8 mouse cellular contexts compared by ENCODE assay signal in the genomic region with DNA sequence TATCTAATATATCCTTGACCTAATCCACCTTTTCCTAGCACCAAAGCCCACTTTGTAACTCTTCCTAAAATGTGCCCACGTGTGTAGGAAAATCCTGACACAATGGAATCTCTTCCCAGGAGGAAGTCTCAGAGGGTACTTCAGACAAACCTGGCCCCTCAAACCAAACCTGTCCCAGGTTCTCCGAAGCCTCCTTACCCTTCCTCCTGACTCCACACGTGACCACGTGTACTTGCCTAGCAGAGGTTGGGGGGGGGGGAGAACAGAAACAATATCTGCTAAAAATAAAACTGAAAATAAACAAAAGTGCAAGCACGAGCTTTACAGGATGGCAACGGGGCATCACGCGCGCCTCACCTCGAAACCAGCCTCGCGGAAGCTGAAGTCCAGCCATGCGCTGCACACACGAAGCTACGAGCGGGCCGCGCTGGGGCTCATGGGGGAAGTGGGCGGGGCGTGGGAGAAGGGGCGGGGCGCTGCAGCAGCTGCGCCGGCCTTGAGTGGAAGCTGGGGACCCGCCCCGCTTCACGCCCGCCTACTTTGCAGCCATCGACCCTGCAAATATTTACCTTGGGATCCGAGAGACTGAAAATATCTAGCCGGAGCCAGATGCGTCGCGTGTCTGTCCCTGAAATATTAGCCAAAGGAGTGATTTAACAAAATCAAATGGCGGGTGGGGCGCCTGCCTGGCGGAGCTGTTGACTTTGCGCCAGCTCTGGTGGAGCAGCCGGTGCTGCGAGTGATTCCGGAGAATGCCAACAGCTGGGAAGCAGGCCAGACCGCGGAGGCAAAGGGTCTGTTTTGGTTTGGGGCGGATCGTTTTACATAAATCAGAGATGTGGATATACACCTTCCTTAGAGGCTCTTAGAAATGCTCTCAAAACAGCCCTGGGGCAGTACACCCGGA. TPM values are rescaled to one million over a fixed set of nuclear protein-coding genes. Genes with fewer than 3 reads are reported as not detected.
DNase-seq lines count a peak whose midpoint lies in the region; ATAC-seq and TF ChIP-seq lines count a peak whose summit lies in the region.

No protein-coding gene starts in this region.

- peak overlapping the region; percentile 64 for H3K9ac ChIP-seq in forebrain, embryonic 14.5 days (ENCODE audit: low read length)
- peak overlapping the region; percentile 59 for H3K9ac ChIP-seq in neural tube, embryonic 15.5 days (replicated peaks)

- no peak for DNase-seq in G1E (ENCODE audit: low spot score)
- DNase-seq in c-Kit-positive CD71-positive TER-119-positive erythroid progenitor cells, embryonic 14.5 days (ENCODE audit: low spot score) = peak; percentile 64
- DNase-seq in forebrain, embryonic 14.5 days (ENCODE audit: low spot score) = peak; percentile 86
- peak; percentile 56 to 69 for DNase-seq in heart, postnatal 10 days
- DNase-seq in large intestine, adult 2 months (ENCODE audit: low read depth, low spot score) = peak; percentile 59
- DNase-seq in lung, adult 18-20 months = peak; percentile 72 to 80
- peak; percentile 86 for DNase-seq in testis, postnatal 10 days (ENCODE audit: low spot score)

- peaks cover 36% of the 10 kb centered on the region for H3K27me3 ChIP-seq in G1E (ENCODE audit: insufficient read depth, low read length)
- 0 out of 2 replicates have a peak, but pooled peaks cover 5% of the 10 kb centered on the region for H3K27me3 ChIP-seq in forebrain, embryonic 14.5 days (replicated peaks; ENCODE audit: control insufficient read depth, insufficient read depth, low read length)
- H3K27me3 ChIP-seq in neural tube, embryonic 15.5 days (replicated peaks) = peaks cover 12% of the 10 kb centered on the region

- peak overlapping the region; percentile 69 for H3K4me2 ChIP-seq in forebrain, embryonic 14.5 days (ENCODE audit: low read length)
- H3K4me2 ChIP-seq in neural tube, embryonic 15.5 days = peak overlapping the region; percentile 85

- H3K4me3 ChIP-seq in G1E (ENCODE audit: low read depth, low read length) = 0 out of 2 replicates have a peak overlapping the region, but pooled peaks have one; percentile 16
- peak overlapping the region; percentile 46 for H3K4me3 ChIP-seq in forebrain, embryonic 14.5 days (ENCODE audit: low read depth, low read length)
- H3K4me3 ChIP-seq in neural tube, embryonic 15.5 days (replicated peaks) = peak overlapping the region; percentile 59

- no peaks in the 10 kb centered on the region for H3K9me3 ChIP-seq in G1E (replicated peaks)
- no peaks in the 10 kb centered on the region for H3K9me3 ChIP-seq in forebrain, embryonic 14.5 days (replicated peaks; ENCODE audit: control insufficient read depth, low read length)
- H3K9me3 ChIP-seq in neural tube, embryonic 15.5 days (replicated peaks) = no peaks in the 10 kb centered on the region

- H3K36me3 ChIP-seq in G1E (replicated peaks) = no peaks in the 10 kb centered on the region
- H3K36me3 ChIP-seq in forebrain, embryonic 14.5 days (ENCODE audit: control insufficient read depth, insufficient read depth, low read length) = no peaks in the 10 kb centered on the region
- H3K36me3 ChIP-seq in neural tube, embryonic 15.5 days = no peaks in the 10 kb centered on the region

- intact Hi-C loops in heart, postnatal 10 days (cut with DNase I) = no loop called here

- TF ChIP-seq CTCF in G1E (IDR thresholded peaks at IDR 0.05; ENCODE audit: low read depth, low read length) = no peak

- H3K27ac ChIP-seq in forebrain, embryonic 14.5 days (ENCODE audit: low read depth, low read length) = 0 out of 2 replicates have a peak overlapping the region, but pooled peaks have one; percentile 24
- H3K27ac ChIP-seq in neural tube, embryonic 15.5 days (replicated peaks) = peak overlapping the region; percentile 68

- no peak for ATAC-seq in G1E (ENCODE audit: extremely low read depth, insufficient number of reproducible peaks, low FRiP score, poor library complexity, severe bottlenecking)
- ATAC-seq in forebrain, embryonic 14.5 days = peak; percentile 96
- ATAC-seq in neural tube, embryonic 15.5 days (ENCODE audit: low FRiP score) = peak; percentile 97

- 14% methylated on average over 46 of the region's 46 CpGs for WGBS in forebrain, embryonic 14.5 days
- WGBS in large intestine, adult 2 months = 8% methylated on average over 46 of the region's 46 CpGs
- 12% methylated on average over 46 of the region's 46 CpGs for WGBS in neural tube, embryonic 15.5 days

- peaks cover 6% of the 10 kb centered on the region for H3K4me1 ChIP-seq in G1E (ENCODE audit: insufficient read depth, low read depth, low read length)
- H3K4me1 ChIP-seq in forebrain, embryonic 14.5 days (ENCODE audit: control insufficient read depth, insufficient read depth, low read length) = no peaks in the 10 kb centered on the region; the same call in 1 of the 2 replicates
- peaks cover 12% of the 10 kb centered on the region for H3K4me1 ChIP-seq in neural tube, embryonic 15.5 days

RNA-seq across cellular contexts. Expression of a gene that starts 38.0 kb away (rescaled TPM):
- total RNA-seq in G1E (2014; fragmentation: Nextera tagmentation) (not detected in 2 replicates), G1E (2017) (0.27 and 0.41 TPM in 2 replicates)
- polyA plus RNA-seq in G1E (2012) = 2.0 and 2.5 TPM in 2 replicates
- not detected in 2 replicates for polyA plus RNA-seq in forebrain, embryonic 14.5 days (2014; fragmentation: Nextera tagmentation; extraction: Ambion mirVana)
- total RNA-seq in heart, postnatal 10 days (2021) = under 1 TPM; 0.25 to 0.41 TPM
- 6.1 and 7.2 TPM in 2 replicates for polyA plus RNA-seq in large intestine, adult 2 months (2012; rRNA removed)
- polyA plus RNA-seq in neural tube, embryonic 15.5 days (2015; fragmentation: Nextera tagmentation; extraction: Ambion mirVana) = 2.1 TPM in 1 of 2 replicates, not detected in the other
